ENCODE assay signal across 8 mouse cellular contexts in the genomic region with DNA sequence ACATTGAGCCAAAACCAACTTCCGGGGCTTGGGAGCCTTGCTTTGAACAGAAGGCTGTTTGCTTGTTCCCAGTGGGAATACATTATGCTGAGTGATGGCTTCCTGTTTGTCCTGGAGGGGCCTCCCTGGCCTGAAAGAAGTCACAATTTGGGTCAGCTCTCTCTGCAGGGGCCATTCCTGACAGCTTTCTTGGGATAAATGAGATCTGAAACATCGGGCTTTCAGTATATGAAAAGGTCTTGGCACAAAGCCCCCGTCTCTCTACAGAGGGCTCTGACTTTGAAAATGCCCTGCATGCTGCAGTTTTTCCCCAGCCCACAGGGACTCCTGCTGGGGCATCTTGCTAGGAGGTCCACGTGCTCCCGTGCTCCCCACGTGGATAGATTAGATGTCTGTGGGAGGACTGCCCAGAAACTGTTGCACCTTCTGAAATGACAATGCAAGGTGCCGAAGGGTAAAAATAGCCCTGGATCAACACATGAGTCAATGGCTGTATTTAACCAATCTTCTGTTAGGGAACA.
A peak's percentile ranks its signal among the peaks of the same experiment; 100 is the strongest.
DNase-seq lines count a peak whose midpoint lies in the region; ATAC-seq lines count a peak whose summit lies in the region.
"Had no signal": no experiment of that assay in that cellular context is flagged by ENCODE, and none has a peak within 500 bp of the region (broad histone marks: within the 10 kb centered on the region; RNA-seq: fewer than 3 reads in every experiment).

No protein-coding gene starts in this region.

- DNase-seq in cerebellum, adult 18-20 months: peak; percentile 82
- DNase-seq in embryonic facial prominence, embryonic 14.5 days (ENCODE audit: low spot score): peak; percentile 49
- peak; percentile 50 to 69 for DNase-seq in kidney, postnatal 25 days
- peak; percentile 56 to 68 for DNase-seq in right cerebral cortex, postnatal 10 days (ENCODE audit: low spot score in 2 of 2)
- DNase-seq in spleen, adult 18-20 months: no peak

- 13% methylated on average over 7 of the region's 7 CpGs for WGBS in embryonic facial prominence, embryonic 14.5 days
- 6% methylated on average over 7 of the region's 7 CpGs for WGBS in heart, embryonic 14.5 days
- 11% methylated on average over 7 of the region's 7 CpGs for WGBS in lung, embryonic 15.5 days

- no peaks in the 10 kb centered on the region for H3K27me3 ChIP-seq in embryonic facial prominence, embryonic 14.5 days (replicated peaks; ENCODE audit: control insufficient read depth, insufficient read depth, low read length)
- no peaks in the 10 kb centered on the region for H3K27me3 ChIP-seq in heart, embryonic 14.5 days (ENCODE audit: control insufficient read depth, insufficient read depth, low read length)
- H3K27me3 ChIP-seq in lung, embryonic 15.5 days: no peaks in the 10 kb centered on the region
- H3K27me3 ChIP-seq: megakaryocyte, embryonic 14.5 days had no signal

- H3K27ac ChIP-seq in embryonic facial prominence, embryonic 14.5 days (replicated peaks; ENCODE audit: low read depth, low read length): no peak overlapping the region
- H3K27ac ChIP-seq in heart, embryonic 14.5 days (replicated peaks in 1 of 2; ENCODE audit: control insufficient read depth in 1 of 2, insufficient read depth in 1 of 2, low read depth in 2 of 2, low read length in 2 of 2): no peak overlapping the region
- peak overlapping the region; percentile 55 for H3K27ac ChIP-seq in lung, embryonic 15.5 days

- H3K9me3 ChIP-seq in embryonic facial prominence, embryonic 14.5 days (ENCODE audit: control insufficient read depth, low read length): no peaks in the 10 kb centered on the region
- no peaks in the 10 kb centered on the region for H3K9me3 ChIP-seq in heart, embryonic 14.5 days (ENCODE audit: control insufficient read depth, low read length)
- no peaks in the 10 kb centered on the region for H3K9me3 ChIP-seq in lung, embryonic 15.5 days
- H3K9me3 ChIP-seq: megakaryocyte, embryonic 14.5 days had no signal

- no peak overlapping the region for H3K9ac ChIP-seq in embryonic facial prominence, embryonic 14.5 days (ENCODE audit: low read depth, low read length)
- H3K9ac ChIP-seq in heart, embryonic 14.5 days (ENCODE audit: low read length): no peak overlapping the region; the same call in 1 of the 2 replicates
- H3K9ac ChIP-seq in lung, embryonic 15.5 days: no peak overlapping the region

- no peak for ATAC-seq in embryonic facial prominence, embryonic 14.5 days (ENCODE audit: low read depth)
- no peak for ATAC-seq in heart, embryonic 14.5 days (ENCODE audit: insufficient number of reproducible peaks, insufficient read depth, low FRiP score, low read depth)
- ATAC-seq in lung, embryonic 15.5 days (ENCODE audit: borderline replicate concordance, extremely low read depth, low FRiP score, low TSS enrichment): peak; percentile 93; the same call in 1 of the 2 replicates

- H3K4me1 ChIP-seq in embryonic facial prominence, embryonic 14.5 days (ENCODE audit: control insufficient read depth, insufficient read depth, low read length): 0 out of 2 replicates have a peak, but pooled peaks cover 2% of the 10 kb centered on the region
- peaks cover 8 to 9% of the 10 kb centered on the region in 2 experiments for H3K4me1 ChIP-seq in heart, embryonic 14.5 days (ENCODE audit: control insufficient read depth in 2 of 2, insufficient read depth in 2 of 2, low read length in 2 of 2)
- no peaks in the 10 kb centered on the region for H3K4me1 ChIP-seq in lung, embryonic 15.5 days
- H3K4me1 ChIP-seq: megakaryocyte, embryonic 14.5 days had no signal

- H3K4me3 ChIP-seq in embryonic facial prominence, embryonic 14.5 days (ENCODE audit: low read depth, low read length): no peak overlapping the region
- peak overlapping the region in 1 of 2 experiments; percentile 12; a peak in 1 of 4 replicates for H3K4me3 ChIP-seq in heart, embryonic 14.5 days (ENCODE audit: control insufficient read depth in 1 of 2, insufficient read depth in 1 of 2, low read depth in 1 of 2, low read length in 2 of 2)
- no peak overlapping the region for H3K4me3 ChIP-seq in lung, embryonic 15.5 days
- H3K4me3 ChIP-seq: megakaryocyte, embryonic 14.5 days had no signal

- H3K4me2 ChIP-seq in embryonic facial prominence, embryonic 14.5 days (ENCODE audit: low read depth, low read length): peak overlapping the region; percentile 0; the same call in 1 of the 2 replicates
- peak overlapping the region; percentile 56 for H3K4me2 ChIP-seq in heart, embryonic 14.5 days (ENCODE audit: low read length)
- peak overlapping the region; percentile 20; the same call in 1 of the 2 replicates for H3K4me2 ChIP-seq in lung, embryonic 15.5 days

- no peaks in the 10 kb centered on the region for H3K36me3 ChIP-seq in embryonic facial prominence, embryonic 14.5 days (ENCODE audit: control insufficient read depth, insufficient read depth, low read length)
- no peaks in the 10 kb centered on the region for H3K36me3 ChIP-seq in heart, embryonic 14.5 days (ENCODE audit: control insufficient read depth, insufficient read depth, low read length)
- H3K36me3 ChIP-seq in lung, embryonic 15.5 days: no peaks in the 10 kb centered on the region

Comparison
In these comparisons a context has a peak if more than half of its experiments do, and no peak if none do; other contexts are left out.
1. DNase-seq: peak in cerebellum, adult 18-20 months (2 of 2), embryonic facial prominence, embryonic 14.5 days (single experiment), kidney, postnatal 25 days (2 of 2) and right cerebral cortex, postnatal 10 days (2 of 2); none in spleen, adult 18-20 months (0 of 2).
2. H3K4me2 ChIP-seq: peak in every context shown above with its lines; median percentile 56 in heart, embryonic 14.5 days; 20 in lung, embryonic 15.5 days; 0 in embryonic facial prominence, embryonic 14.5 days.